Mouse (Mus musculus) 3134 (cell line): ENCODE measurements at regions not wholly inside any gene's neighbourhood (a gene's known extent, or its start where the extent isn't known, plus 50 kb on each side); places are given as distances from the start of the nearest gene placed in this dataset.

Experiments
- DNase-seq: peaks from one replicate; pipeline ENCODE4 v3.0.0-alpha.2; 2011; ENCODE audit warnings: low spot score; ENCODE audit not compliant: insufficient read length; ENCODE audit errors: extremely low read depth

DNA sequence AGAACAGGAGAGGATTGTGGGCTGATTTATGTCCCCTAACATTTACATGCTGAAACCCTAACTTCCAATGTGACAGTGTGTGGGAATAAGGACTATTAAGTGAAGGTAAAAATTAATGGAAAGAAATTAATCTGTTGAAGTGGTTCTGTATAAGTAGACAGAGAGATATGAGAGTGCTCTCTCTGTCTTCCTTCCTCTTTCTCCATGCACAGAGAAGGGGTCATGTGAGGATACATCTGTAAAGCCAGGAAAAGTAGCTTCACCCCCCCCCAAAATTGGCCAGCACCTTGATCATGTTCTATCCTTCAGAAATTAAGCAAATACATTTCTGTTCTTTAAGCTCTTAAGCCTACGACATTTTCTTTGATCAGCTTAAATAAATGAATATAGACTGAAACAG, 268.6 kb upstream of the Ccdc54 start:
- DNase-seq: no peak

DNA sequence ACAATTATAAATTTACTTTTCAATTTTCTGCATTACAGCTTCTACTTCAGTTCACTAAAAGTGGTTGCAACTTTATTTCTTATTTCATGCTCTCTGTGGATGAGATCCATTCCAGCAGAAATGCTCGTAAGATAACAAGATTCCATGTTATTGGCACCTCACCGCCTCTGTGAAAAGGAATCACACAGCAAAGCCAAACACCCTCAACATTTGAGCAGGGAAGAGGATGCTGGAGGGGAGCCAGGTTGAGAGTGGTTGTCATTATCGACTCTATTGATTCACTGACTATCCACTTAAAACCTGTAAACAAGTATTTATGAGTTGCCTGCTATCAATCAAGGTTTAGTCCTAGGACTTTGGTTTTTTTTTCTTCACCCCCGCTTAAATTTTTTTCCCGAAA, 261.1 kb upstream of the Ccdc54 start:
- no peak for DNase-seq

DNA sequence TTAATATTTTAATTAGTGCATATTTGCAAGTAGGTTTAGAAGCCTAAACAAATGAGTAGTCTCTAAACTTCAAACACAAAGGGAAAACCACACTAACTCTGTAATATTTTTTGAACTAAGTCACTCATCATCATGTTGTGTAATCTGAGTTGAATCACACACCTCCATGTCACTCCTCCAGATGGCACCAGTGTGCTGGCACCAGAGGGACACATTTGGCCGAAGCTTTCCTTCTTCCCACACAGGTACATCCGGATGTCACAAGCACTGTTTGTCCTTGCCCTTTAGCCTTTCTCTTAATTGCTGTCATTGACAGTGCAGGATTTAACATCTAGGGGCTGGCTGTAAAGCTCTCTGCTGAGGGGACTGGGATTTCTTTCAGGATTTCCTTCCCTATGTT, 256.7 kb upstream of the Ccdc54 start:
- no peak for DNase-seq

DNA sequence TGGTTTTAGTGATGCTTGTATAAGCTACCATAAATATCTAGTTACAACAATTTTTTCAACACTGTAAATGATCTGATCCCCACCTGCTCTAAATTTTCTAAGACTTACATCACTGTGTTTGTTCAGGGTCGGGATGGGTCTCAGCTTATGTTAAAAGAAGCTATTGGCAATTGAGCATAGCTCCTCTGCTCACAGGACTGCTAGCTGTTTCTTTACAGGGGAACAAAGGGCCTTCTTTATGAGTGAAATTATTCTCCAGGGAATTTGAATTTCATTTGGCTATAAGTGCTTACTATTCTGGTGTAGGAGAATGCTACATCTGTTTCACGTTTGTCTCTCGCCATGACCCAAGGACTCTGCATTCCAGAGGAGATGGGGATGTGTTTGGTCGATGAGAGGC, 255.6 kb upstream of the Ccdc54 start:
- no peak for DNase-seq

DNA sequence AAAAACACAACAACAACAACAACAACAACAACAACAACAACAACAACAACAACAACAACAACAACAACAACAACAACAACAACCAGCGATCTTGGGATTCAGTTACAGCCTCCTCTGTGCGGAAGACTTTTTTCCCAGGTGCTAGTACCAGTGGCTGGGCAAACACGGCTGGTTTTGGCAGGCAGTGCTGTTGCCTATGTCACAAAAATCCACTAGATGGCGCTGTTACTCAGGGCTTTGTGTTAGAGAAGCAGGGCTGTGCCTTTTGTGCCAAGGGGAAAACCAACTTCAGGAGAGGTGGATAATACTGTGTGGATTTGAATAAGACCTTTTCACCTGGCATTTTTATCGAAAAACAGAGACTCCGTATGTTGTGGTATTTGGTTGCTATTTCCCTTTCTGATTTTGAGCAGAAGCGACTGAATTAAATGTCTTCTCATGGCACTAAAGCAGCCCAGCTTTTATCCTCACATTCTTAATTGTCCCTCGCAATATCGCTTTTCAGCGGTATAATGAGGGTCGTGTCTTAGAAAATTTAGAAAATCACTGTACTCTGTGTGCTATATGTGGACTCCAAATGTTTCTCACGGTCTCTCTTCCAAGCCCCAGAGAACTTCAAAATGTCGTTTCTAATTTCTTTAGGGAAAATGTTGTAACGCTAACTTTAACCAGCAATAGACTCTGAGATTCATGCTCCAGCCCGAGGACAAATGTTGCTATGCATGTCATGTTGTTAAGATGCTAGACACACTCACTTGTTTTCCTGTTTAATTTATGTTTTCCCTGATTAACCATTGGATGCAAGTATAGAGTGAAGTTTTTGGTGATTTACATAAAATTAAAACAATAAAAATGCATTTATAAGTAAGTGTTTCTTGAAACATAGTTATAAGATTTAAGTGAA, 251.0 kb upstream of the Ccdc54 start:
- peak; percentile 10 for DNase-seq

DNA sequence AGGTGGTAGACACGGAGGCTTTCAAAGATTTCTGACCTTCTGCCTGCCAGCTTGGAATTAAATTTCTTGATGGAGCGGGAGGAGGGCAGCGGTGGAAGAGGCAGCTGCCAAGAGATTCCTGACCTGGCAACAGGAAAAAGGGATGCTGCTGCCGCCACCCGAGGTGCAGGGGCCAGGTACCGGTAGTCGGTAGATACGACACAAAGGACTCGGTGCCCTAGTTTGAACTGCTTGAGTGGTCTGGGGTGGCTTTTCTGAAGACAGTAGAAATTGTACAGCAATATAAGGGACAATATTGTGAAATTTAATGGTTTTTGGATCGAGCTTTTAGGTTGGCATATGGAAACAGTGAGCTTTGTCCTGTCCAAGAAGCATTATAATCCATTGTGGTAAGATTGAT, 250.3 kb upstream of the Ccdc54 start:
- no peak for DNase-seq

DNA sequence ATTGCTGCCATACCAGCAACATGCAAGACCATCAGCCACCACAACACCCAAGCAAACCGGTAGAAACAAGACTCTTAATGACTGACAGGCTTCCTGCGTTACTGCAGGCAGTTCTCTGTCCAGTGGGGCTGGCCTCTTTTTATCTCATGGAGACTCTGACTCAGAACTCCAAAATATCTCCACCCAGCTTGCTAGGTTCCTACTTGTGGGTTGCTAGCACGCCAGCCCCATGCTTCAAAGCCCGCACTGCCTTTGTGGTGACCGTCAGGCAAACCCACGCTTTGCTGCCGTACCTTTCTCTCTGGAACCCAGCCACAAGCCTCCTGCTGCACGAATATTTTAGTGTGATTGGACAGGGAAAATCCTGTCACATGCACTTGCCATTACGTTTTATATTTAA, 248.7 kb upstream of the Ccdc54 start:
- DNase-seq: no peak

DNA sequence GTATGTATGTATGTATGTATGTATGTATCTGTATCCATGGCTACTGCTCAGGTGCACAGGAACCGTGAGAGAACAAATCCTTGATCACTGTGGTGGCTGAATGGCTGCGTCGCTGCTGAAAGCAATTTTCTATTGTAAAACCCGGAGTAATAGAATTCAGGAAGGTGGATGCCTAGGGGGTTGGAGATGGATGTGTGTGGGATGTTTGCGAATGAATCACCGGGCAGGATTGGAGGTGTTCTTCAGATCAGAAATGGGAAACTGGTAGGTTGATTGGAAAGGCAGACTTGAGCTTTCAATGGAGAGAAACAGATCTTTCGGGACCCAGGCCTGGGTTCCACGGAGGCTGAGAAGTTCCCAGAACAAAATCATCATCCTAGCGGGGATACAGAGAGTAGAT, 246.5 kb upstream of the Ccdc54 start:
- no peak for DNase-seq

DNA sequence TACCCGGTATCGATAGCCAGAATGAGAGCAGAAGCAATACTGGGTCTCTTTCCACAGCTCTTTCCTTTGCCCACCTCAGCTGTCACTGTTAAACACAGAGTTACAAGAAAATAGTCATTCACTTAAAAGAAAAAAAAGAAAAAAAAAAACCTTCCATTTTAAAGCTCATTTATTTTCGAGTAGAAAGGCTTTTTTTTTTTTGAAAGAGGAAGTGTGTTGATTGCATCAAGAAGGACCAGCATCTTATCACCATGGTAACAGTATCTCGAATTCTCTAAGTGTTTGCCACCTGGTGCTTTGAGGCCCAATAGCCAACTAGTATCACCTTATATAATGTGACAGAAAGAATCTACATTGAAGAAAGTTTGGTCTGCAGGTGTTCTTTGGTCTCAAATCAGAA, 245.5 kb upstream of the Ccdc54 start:
- DNase-seq: no peak

DNA sequence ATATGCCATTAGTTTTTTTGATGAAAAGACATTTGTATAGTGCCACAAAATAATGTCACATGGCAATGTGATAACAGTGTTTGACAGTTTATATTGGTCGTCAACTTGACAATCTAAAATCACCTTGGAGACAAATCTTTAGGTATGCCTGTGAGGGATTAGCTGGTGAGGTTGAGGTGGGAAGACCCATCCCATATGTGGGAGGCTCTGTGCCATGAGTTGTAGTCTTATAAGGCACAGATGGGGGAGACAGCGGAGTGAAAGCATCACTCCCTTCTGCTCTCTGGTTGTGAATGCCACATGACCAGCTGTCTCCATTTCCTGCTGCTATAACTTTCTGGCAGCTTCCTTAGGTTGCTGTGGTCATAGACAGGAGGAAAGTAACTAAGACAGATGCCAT, 242.4 kb upstream of the Ccdc54 start:
- no peak for DNase-seq

DNA sequence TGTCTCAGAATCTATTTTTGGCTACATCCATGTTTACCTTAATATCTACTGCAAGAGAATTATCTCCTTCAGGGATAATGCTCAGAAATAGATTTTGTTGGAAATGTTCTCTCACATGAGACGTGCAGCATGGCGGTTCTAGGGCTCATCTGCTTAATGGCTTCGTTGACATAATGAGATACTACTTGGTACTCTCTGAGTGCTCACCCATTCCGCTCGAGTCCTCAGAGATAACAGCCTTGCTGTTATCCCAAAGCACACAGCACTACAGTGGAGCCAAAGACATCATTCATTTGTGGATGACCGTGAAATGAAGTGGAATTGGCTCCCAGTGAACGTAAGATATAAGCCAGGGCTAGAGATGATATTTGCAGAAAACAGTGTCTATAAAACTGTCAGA, 231.4 kb upstream of the Ccdc54 start:
- no peak for DNase-seq

DNA sequence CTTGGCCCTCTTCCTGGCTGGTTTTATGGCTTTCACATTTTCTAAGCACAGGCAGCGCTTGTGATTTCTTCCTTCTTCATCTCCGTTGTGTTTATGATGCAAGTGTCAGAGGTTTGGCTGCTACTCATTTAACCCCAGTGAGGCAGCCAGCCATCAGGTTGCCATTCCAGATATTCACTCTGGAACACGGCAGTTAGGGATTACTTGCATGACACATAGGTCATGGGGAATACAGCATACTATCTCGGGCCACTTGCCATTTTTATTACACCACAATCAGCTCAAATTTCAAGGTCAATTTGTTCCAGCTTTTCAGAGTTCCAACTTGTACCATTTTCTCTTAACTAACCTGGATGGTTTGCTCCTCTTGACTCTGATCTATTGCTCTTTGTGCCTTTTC, 223.7 kb upstream of the Ccdc54 start:
- DNase-seq: peak; percentile 5

DNA sequence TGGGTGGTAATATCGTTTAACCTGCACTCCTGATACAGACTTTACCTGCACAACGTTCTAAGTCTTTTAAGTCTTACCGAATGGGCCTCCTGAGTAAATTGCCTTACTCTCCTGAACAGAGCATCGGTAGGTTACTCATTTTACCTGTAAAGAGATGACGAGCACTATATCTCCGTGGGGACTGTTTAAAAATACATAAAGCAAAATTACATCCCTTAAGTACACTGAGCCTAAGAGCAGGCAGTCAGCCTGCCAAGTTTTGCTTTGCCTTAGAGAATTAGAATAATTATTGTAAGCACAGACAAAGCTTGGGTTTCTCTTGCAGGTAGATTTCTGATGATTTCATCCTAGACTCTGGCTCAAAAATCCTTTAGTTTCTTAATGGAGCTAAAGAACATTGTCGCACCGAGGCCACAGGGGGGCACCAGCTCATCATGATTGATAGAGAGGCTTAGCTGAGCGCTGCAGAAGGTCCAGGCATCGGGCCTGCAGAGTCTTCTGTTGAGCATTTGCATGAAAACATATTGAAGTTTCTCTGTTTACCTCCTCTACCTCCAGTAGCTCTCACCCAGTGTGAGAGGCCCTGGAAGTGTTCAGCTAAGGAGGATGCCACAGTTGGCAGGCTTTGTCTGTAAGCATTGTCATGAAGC, 208.3 kb upstream of the Ccdc54 start:
- no peak for DNase-seq

DNA sequence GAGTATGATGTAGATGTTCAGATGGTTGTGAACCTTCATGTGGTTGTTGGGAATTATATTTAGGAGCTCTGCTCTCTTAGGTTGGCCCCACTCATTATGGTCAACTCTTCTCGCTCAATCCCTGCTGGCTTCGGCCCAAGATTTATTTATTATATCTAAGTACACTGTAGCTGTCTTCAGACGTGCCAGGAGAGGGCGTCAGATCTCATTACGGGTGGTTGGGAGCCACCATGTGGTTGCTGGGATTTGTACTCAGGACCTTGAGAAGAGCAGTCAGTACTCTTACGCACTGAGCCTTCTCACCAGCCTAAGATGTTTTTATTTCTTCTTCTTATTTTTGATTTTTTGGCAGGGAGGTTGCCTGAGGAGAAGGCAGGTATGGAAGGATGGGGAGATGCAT, 207.1 kb upstream of the Ccdc54 start:
- no peak for DNase-seq

DNA sequence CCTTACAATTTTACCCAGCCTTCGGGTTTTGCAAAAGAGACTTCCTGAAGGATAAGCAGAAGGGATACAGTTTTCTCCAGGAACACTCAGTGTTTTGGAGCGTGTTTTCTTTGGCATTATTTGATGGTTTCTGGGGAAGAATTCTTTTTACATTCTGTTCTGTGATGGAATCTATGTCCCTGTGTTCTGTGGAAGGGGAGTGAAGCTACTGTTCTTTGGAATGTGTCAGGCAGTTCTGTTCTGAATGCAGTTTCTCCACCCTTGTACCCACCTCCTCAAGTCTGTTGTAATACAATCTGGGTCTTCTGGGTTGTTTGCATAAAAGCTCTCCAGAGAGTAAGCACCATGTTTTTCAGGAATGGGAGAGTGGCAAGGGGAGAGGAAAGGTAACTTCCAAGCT, 202.0 kb upstream of the Ccdc54 start:
- DNase-seq: no peak

DNA sequence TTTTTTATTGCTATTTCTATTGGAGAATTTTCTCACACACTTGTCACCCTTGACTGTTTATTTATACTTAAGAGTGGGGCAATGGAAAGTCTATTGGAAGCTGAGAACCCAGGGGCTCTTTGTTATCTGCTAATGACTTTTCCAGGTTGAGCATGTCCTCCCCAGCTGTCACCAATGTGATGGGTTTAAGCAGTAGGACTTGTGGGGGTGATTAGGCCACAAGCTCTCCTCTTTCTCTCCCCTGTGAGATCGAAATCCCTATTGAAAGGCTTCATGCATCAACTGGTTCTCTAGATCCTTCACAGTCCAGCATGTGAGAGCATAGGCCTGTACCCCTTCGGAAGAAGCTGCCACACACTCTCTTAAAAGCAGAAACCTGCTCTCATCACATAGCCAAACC, 201.6 kb upstream of the Ccdc54 start:
- DNase-seq: no peak

DNA sequence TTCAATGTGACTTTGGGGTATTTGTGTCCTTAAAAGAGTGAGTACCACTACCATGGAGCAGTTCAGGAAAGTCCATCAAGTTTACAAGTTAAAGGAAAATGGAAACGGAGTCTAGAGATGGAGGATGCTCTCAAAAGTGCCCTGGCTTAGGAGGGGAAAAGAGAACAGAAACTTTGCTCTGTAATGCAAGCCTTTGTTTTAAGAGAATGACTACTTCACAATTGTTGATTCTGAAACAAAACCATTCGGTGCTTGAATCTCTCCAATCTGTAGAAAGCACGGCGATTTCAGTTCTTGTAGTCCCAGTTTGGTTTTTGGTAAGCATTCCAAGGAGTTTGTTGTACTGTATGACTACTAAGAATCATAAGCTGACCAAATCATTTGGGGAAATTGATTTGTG, 197.7 kb upstream of the Ccdc54 start:
- no peak for DNase-seq

DNA sequence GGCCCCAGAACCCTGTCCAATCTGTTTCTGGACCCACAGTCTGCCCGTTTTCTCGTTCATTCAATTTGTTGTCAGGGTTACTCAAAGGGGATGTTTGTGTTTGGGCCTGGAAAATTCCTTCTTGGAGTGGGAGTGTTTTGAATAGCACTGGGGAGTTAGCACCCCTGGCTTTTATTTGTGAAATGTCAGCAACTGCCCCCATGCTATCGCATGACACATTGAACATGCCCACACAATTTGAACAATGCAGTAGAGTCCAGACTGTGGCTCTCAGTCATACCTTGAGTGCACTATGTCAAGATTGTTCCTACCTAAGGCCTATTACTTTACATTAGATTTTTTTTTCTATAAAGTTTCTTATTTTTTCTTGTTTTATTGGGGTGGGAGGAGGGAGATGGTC, 195.2 kb upstream of the Ccdc54 start:
- DNase-seq: no peak

DNA sequence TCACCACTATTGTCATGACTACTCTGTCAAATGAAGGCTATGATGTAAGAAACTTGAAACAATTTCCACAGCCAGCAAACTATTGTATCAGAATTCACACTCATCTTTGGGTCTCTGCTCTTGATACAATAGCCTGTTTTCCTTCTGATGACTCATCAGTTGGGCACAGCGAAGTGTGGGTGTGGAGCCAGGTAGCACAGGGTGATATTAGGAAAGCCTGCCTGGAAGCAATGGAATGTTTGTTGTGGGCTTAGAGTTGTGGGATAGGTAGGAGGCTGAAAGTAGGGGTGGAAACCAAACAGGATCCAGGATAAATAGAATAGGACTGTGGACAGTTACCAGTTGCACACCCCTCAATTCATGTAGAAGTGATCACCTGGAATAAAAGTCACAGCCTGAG, 194.4 kb upstream of the Ccdc54 start:
- no peak for DNase-seq

DNA sequence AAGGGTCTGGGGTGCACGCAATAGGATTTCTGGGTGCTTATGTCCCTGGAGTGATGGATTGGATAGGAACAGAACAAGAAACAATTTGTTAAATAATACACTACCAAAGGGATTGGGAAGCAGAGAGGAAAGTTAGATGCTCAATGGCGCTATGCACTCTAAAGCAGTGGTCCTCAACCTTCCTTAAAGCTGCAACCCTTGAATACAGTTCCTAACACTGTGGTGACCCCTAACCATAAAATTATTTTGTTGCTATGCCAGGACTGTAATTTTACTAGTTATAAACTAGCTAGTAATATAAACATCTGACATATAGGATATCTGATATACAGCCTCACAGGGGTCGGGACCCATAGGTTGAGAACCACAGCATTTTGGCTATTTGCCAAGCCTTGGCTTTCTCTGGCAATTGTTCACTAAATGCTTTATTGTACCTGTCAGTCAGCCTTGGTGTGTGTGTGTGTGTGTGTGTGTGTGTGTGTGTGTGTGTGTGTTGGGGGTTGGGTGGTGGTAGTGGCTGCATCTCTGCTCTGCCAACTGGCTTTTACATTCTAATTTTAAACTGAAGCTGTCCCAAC, 193.8 kb upstream of the Ccdc54 start:
- DNase-seq: no peak

DNA sequence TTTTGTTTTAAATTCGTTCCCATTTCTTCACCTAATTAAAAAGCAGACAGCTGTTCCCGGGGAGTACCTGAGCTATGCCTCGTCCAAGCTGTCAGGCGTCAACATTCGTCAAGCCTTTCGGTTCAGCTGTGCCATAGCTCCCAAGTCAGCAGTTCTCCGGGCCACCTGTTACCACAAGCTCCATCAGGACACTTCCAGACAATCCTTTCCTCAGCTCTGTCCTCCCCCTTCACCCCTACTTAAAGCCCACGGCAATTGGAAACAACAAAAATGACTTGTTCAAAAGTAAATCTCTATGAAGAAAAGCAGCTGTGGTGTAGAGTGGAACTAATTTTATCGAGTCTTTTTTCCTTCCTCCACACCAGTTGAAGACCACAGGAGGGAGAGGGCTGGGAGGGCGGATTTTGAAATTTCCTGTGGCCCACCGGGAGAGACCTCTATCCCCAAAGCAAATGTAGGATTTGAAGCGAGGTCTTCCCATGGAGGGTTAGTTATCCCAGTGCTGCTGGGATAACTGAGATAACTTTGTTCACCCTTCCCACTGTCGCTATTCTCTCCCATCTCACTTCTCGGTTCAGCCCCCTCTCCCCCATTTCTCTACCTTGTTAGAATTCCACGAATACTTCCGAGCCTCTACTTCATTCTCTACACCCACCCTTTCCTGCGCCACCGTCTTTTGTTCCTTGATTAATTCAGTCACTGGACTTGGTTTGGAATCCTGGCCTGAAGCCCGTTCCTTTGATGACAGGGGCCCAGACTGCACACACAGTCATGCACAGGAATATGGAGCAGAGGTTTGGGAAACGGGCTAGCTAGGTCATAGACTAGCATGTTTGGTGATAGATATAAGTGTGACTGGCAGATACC, 193.1 kb upstream of the Ccdc54 start:
- no peak for DNase-seq
